Mouse (Mus musculus) ES-Bruce4 (cell line): ENCODE measurements around the gene Zfp14.

ENCODE experiments used
- CTCF ChIP-seq: IDR thresholded peaks from one replicate; pipeline ENCODE4 v1.8.1; 2011; ENCODE audit warnings: low read depth, low read length
- EP300 ChIP-seq: IDR thresholded peaks from 2 replicates; pipeline ENCODE4 v1.6.1; 2011; ENCODE audit warnings: low read depth, low read length; ENCODE audit not compliant: insufficient read depth
- POLR2A ChIP-seq: IDR thresholded peaks from one replicate; pipeline ENCODE4 v1.8.1; 2011; ENCODE audit warnings: low read length; ENCODE audit not compliant: insufficient read depth

GRCm38 (mm10) chr7:30093918-30094415 is 42.8 kb upstream of the Zfp14 start:
- no peak for TF ChIP-seq CTCF
- TF ChIP-seq EP300: no peak
- no peak for TF ChIP-seq POLR2A
